Mouse (Mus musculus): Measurements from ENCODE around the gene Card19. TPM values are rescaled to one million over a fixed set of nuclear protein-coding genes. Genes with fewer than 3 reads are reported as not detected.
A peak's percentile ranks its signal among the peaks of the same experiment; 100 is the strongest.

Gene Card19
- polyA plus RNA-seq, 1 experiment from 2014 or later, result 47.8 TPM

DNA sequence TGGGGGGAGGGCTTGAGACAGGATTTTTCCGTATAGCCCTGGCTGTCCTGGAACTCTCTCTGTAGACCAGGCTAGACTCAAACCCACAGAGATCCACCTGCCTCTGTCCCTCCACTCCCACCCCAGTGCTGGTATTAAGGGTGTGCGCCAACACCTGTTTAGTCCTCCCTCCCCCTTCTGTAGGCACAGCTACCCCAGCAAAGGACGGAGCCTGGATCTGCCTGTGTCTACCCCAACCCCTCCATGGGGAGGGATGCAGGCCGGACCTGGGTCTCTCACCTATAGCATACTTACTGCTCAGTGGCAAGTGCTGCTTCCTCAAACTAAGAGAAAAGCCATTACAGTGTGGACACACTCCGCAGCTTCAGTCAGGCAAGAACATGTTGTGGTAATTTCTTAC is 35.6 kb downstream of the Card19 start:
- Histone ChIP-seq H3K4me1 (replicated peaks) (peaks cover 20% of the 10 kb centered on the region), H3K36me3 (no peaks in the 10 kb centered on the region), H3K9me3 (no peaks in the 10 kb centered on the region), H3K27ac (replicated peaks) (no peak overlapping the region), H3K9ac (no peak overlapping the region), H3K27me3 (no peaks in the 10 kb centered on the region), H3K4me2 (no peak overlapping the region), H3K4me3 (no peak overlapping the region)
- 87% methylated on average over 5 of the region's 5 CpGs for WGBS
- no peak for ATAC-seq (ENCODE audit: low read depth)

DNA sequence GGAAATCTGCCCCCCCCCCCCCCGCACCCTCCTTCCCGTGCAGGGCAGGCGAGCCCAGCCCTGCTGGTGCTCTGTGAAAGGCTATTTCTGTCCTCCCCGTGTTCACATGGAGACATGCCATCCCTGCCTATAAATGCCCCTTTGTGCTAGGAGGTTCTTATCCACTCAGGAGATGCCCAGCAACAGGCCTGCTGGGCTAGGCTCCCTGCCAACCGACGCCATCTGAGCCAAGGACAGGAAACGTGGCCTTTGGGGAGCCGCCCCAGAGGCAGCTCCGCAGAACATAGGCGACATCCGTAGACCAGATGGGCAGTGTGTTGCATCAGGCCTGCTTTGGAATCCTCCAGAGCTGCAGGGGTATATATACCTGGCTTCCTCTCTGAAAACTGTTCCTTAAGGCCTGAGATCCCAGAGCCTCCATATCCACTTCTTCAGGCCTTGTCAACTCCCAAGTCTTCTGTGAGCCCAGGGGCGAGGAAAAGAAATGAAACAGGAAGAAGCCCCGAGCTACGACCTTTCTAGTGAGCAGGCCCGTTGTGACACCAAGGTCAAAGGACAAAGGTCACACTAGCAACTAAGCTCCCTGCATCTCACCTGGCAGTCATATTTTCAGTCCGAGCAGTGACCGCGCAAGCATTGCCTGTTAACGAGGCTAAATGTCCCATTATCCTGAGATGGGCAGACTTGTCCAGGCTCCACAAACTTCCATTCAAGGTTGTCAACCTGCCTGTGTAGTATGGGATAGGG is 36.8 kb downstream of the Card19 start:
- no peak overlapping the region for H3K4me3 ChIP-seq
- H3K4me2 ChIP-seq, result no peak overlapping the region
- H3K27me3 ChIP-seq, result no peaks in the 10 kb centered on the region
- 58% methylated on average over 19 of the region's 19 CpGs for WGBS
- ATAC-seq (ENCODE audit: low read depth), result peak; percentile 86
- peaks cover 20% of the 10 kb centered on the region for H3K4me1 ChIP-seq (replicated peaks)
- peak overlapping the region; percentile 69 for H3K27ac ChIP-seq (replicated peaks)
- H3K9ac ChIP-seq, result 0 out of 2 replicates have a peak overlapping the region, but pooled peaks have one; percentile 26
- no peaks in the 10 kb centered on the region for H3K9me3 ChIP-seq
- H3K36me3 ChIP-seq, result no peaks in the 10 kb centered on the region

DNA sequence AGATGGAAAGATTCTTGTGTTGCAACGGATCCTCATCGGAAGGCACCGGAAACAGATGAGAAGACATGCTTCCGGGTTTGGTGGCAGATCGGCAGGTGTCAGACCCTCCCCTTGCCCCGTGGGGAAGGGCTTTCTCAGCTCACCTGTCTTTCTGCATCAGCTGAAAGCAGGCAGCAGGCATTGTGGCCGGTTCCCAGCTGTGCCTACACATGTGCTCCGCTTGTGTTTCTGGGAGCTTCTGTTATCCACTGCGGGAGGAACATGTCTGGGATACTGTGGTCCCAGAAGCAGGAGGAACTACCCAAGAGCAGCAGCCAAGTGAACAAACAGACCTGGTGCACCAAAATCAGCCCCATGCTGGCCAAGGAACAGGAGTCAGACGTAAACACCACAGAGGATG is 40.3 kb downstream of the Card19 start:
- Histone ChIP-seq H3K9me3 (no peaks in the 10 kb centered on the region), H3K27ac (replicated peaks) (no peak overlapping the region), H3K9ac (no peak overlapping the region), H3K36me3 (no peaks in the 10 kb centered on the region), H3K4me3 (no peak overlapping the region), H3K27me3 (no peaks in the 10 kb centered on the region), H3K4me2 (no peak overlapping the region), H3K4me1 (replicated peaks) (peaks cover 15% of the 10 kb centered on the region)
- WGBS, result 82% methylated on average over 10 of the region's 10 CpGs
- ATAC-seq (ENCODE audit: low read depth), result no peak

DNA sequence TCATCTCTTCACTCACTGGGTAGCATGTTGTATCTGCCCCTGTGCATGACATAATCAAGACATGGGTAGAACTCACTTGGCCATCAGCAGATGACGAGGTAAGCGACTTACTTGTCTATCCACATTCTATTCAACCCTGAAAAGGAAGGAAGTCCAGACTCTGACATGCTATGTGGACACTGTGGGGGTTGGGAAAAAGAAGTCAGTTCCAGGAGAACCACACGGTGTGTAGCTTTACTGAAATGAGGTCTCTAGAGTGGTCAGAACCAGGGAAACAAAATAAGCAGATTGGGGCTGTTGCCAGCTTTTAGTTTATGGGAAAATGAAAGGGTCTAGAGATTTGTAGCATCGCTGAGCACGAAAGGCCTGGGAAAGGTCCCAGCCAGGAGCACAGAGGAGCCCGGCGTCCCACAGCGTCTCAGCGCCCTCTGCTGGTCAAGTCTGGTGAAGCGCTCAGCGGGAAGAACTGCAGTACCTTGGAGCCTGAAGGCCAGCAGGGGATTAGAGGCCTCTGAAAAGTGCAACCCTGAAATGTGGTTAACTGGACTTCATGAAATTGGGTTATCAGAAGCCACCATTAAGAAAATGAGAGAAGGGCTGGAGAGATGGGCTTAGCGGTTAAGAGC is 42.8 kb downstream of the Card19 start:
- Histone ChIP-seq H3K27me3 (no peaks in the 10 kb centered on the region), H3K27ac (replicated peaks) (no peak overlapping the region), H3K36me3 (no peaks in the 10 kb centered on the region), H3K4me3 (no peak overlapping the region), H3K4me1 (replicated peaks) (peaks cover 3% of the 10 kb centered on the region; the same call in 1 of the 2 replicates), H3K9ac (no peak overlapping the region), H3K4me2 (no peak overlapping the region), H3K9me3 (no peaks in the 10 kb centered on the region)
- peak; percentile 70 for ATAC-seq (ENCODE audit: low read depth)
- 11% methylated on average over 12 of the region's 12 CpGs for WGBS

DNA sequence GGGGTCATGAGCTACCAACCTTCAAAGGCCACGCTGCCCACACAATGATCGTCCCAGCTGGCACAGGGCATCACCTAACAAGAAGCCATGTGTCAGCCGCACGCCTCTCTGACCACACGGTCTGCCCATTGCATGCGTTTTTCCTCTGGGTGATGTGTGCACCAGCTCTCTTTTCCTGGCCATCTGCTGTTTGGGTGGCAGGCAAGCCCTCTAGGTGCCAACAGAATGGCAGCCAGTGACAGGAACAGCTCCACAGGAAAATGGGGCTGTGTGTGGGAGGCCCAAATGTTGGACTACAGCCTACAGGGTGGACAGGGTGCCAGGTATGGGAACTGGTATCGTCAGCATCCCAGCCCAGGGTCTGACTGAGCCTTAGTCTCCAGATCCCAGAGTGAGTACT is 43.5 kb downstream of the Card19 start:
- WGBS, result 90% methylated on average over 7 of the region's 7 CpGs
- peak; percentile 17; the same call in 1 of the 2 replicates for ATAC-seq (ENCODE audit: low read depth)
- no peak overlapping the region for H3K9ac ChIP-seq
- no peak overlapping the region for H3K4me3 ChIP-seq
- H3K9me3 ChIP-seq, result no peaks in the 10 kb centered on the region
- no peaks in the 10 kb centered on the region for H3K27me3 ChIP-seq
- peaks cover 3% of the 10 kb centered on the region; the same call in 1 of the 2 replicates for H3K4me1 ChIP-seq (replicated peaks)
- H3K27ac ChIP-seq (replicated peaks), result no peak overlapping the region
- no peak overlapping the region for H3K4me2 ChIP-seq
- no peaks in the 10 kb centered on the region for H3K36me3 ChIP-seq

DNA sequence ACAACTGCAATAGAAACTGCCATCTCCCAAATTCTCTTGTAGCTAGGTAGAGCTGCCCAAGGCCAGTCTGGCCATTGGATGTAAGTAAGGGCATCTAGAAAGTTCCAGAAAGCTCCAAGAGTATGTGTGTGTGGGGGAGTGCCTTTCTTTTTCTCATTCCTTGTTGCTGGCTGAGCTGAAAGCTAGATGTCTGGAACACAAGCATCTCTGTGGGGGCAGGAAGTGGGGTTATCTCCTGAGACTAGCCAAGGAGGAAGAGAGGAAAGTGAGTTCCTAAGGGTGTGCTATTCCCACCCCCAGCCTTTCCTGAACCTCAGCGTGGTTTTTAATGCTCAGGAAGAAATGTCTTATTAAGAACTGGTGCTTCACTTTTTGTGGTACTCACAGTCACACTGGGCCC is 44.1 kb downstream of the Card19 start:
- ATAC-seq (ENCODE audit: low read depth), result no peak
- Histone ChIP-seq H3K36me3 (no peaks in the 10 kb centered on the region), H3K9ac (no peak overlapping the region), H3K4me2 (no peak overlapping the region), H3K27me3 (no peaks in the 10 kb centered on the region), H3K27ac (replicated peaks) (no peak overlapping the region), H3K9me3 (no peaks in the 10 kb centered on the region), H3K4me3 (no peak overlapping the region), H3K4me1 (replicated peaks) (peaks cover 3% of the 10 kb centered on the region; the same call in 1 of the 2 replicates)
- WGBS, result 86% methylated on average over 1 of the region's 1 CpGs

DNA sequence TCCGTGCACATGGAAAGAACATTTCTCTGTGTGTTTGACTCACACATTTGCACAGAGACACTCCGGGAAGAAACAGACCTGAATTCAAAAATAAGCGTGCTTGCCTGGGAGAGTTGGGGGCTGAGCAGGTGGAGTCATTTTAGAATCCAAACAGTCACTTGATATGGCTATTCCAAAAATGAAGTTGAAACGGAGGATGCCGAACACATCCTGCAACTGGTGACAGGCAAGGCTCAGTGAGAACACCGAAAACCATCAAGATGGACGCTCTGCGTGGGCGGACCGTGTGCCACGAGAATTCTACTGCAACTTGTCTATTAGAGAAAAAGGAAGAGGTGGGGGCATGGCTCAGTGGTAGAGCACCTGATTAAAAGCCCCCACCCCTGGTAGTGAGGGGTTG is 45.2 kb downstream of the Card19 start:
- 92% methylated on average over 11 of the region's 11 CpGs for WGBS
- Histone ChIP-seq H3K27ac (replicated peaks) (no peak overlapping the region), H3K36me3 (no peaks in the 10 kb centered on the region), H3K4me3 (no peak overlapping the region), H3K27me3 (no peaks in the 10 kb centered on the region), H3K9me3 (no peaks in the 10 kb centered on the region), H3K9ac (no peak overlapping the region), H3K4me2 (no peak overlapping the region), H3K4me1 (replicated peaks) (peaks cover 3% of the 10 kb centered on the region; the same call in 1 of the 2 replicates)
- no peak for ATAC-seq (ENCODE audit: low read depth)

DNA sequence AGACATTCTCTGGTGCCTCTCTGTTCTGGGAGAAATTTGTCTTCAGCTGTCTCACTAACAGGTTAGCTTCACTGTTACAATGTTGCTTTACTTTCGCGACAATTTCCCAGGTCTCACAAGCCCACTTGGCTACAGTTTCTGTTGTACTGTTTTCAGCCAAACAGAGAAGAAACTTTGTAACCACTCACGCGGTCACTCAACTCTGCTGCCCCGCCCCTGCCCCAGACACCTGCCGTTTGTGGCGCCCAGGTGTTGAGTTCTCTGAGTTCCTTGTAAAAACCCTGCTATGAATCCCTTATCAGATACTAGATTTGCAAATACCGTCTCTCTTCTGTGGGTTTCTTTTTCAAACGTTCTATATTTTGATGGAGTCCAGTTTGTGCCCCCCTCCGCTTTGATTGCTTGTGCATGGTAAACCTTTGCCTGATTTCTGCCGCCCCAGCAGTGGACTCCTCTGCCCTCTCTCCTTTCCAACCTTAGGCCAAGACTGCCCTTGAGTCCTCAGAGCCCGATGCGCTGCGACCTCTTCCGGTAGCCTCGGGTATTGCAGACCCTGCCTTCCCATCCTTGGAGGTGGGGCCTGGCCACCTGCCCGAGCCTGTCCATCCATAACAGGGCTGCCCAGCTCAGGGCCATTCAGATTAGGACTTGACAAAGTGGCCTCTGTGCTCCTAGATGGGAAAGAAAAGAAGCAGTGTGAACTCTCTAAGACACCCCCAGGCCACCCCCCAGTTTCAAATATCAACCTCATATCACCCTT is 46.2 kb downstream of the Card19 start:
- H3K4me3 ChIP-seq, result no peak overlapping the region
- H3K27me3 ChIP-seq, result no peaks in the 10 kb centered on the region
- H3K9me3 ChIP-seq, result no peaks in the 10 kb centered on the region
- no peaks in the 10 kb centered on the region for H3K36me3 ChIP-seq
- no peak overlapping the region for H3K4me2 ChIP-seq
- 22% methylated on average over 17 of the region's 17 CpGs for WGBS
- ATAC-seq (ENCODE audit: low read depth), result peak; percentile 48
- no peak overlapping the region for H3K9ac ChIP-seq
- peaks cover 3% of the 10 kb centered on the region; the same call in 1 of the 2 replicates for H3K4me1 ChIP-seq (replicated peaks)
- H3K27ac ChIP-seq (replicated peaks), result no peak overlapping the region

DNA sequence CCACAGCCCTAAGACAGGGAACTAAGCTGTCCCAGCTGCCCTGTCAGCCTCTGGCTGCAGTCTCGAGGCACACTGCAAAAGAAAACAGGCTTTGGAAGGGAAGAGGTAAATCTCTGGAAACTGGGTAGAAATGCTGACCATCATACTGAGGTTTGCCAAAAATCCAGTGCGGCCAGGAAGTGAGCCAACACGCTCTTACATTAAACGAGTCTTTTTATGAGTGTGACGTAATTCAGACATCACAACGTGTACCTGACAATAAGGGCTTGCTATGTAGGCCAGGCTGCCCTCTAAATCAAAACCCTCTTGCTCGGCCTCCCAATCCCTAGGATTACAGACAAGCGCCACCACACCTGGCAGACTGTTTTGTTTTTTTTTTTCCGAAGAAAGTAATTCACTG is 48.8 kb downstream of the Card19 start:
- Histone ChIP-seq H3K27me3 (no peaks in the 10 kb centered on the region), H3K36me3 (no peaks in the 10 kb centered on the region), H3K4me1 (replicated peaks) (0 out of 2 replicates have a peak, but pooled peaks cover 3% of the 10 kb centered on the region), H3K4me2 (no peak overlapping the region), H3K9ac (no peak overlapping the region), H3K27ac (replicated peaks) (no peak overlapping the region), H3K9me3 (no peaks in the 10 kb centered on the region), H3K4me3 (no peak overlapping the region)
- 74% methylated on average over 9 of the region's 9 CpGs for WGBS
- no peak for ATAC-seq (ENCODE audit: low read depth)

DNA sequence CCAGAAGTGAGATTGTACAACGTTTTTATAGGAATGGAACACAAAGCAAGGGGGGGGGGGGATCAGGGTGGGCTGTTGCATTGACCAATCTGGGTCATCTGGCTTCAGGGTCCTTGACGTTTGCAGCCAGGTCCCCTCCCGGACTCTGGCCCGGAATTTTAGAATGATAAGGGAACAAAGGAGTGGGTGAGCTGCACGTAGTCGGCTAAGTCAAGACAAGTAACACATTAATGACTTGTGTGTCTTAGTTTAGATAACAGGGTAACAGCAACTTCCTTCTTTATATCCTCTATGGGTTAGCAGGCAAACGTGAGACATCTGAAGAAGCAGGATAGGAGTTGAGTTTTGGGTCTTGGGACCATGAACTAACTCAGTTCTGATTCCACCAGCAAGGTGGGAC is 52.2 kb downstream of the Card19 start:
- Histone ChIP-seq H3K9ac (no peak overlapping the region), H3K27ac (replicated peaks) (no peak overlapping the region), H3K9me3 (no peaks in the 10 kb centered on the region), H3K4me3 (no peak overlapping the region), H3K36me3 (no peaks in the 10 kb centered on the region), H3K27me3 (no peaks in the 10 kb centered on the region), H3K4me2 (no peak overlapping the region), H3K4me1 (replicated peaks) (no peaks in the 10 kb centered on the region)
- whole genome bisulfite sequencing, result 85% methylated on average over 7 of the region's 7 CpGs
- no peak for ATAC-seq (ENCODE audit: low read depth)

DNA sequence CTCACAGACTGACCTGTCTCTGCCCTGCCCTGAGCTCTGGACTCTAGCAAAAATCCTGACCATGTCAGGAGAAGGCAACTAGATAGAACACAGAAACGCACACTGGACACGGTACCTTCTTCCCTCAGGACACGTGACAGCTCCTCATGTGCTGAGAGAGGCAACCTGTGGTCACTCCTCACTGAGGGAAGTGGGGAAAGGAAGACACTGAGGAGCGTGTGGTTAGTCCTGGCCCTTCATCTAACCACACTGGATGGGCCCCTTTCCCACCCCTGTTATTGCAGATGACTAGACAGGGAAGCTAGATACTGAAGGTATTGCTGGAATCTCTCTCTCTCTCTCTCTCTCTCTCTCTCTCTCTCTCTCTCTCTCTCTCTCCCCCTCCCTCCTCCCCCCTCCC is 53.1 kb downstream of the Card19 start:
- H3K4me2 ChIP-seq, result no peak overlapping the region
- H3K4me3 ChIP-seq, result no peak overlapping the region
- no peaks in the 10 kb centered on the region for H3K9me3 ChIP-seq
- 77% methylated on average over 4 of the region's 4 CpGs for WGBS
- no peaks in the 10 kb centered on the region for H3K36me3 ChIP-seq
- ATAC-seq (ENCODE audit: low read depth), result no peak; the same call in 1 of the 2 replicates
- no peak overlapping the region for H3K27ac ChIP-seq (replicated peaks)
- H3K4me1 ChIP-seq (replicated peaks), result no peaks in the 10 kb centered on the region
- no peak overlapping the region for H3K9ac ChIP-seq
- H3K27me3 ChIP-seq, result no peaks in the 10 kb centered on the region

DNA sequence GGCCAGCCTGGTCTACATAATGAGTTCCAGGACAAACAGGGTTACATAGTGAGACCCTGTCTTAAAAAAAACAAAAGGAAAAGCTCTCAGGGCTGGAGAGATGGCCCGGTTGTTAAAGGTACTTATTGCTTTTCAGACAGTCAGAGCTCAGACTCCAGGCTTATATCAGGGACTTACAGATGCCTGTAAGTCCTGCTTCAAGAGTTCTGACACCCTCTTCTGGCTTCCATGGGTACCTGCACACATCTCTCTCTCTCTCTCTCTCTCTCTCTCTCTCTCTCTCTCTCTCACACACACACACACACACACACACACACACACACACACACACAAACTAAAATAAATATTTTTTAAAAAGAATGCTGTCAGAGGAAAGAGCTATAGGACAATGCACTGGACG is 54.6 kb downstream of the Card19 start:
- Histone ChIP-seq H3K9ac (no peak overlapping the region), H3K4me1 (replicated peaks) (no peaks in the 10 kb centered on the region), H3K9me3 (peaks cover 5% of the 10 kb centered on the region; the same call in 1 of the 2 replicates), H3K4me3 (no peak overlapping the region), H3K27me3 (no peaks in the 10 kb centered on the region), H3K36me3 (no peaks in the 10 kb centered on the region), H3K4me2 (no peak overlapping the region), H3K27ac (replicated peaks) (no peak overlapping the region)
- 62% methylated on average over 2 of the region's 2 CpGs for WGBS
- ATAC-seq (ENCODE audit: low read depth), result no peak

Measured in neural tube, embryonic 13.5 days (tissue).